Mouse (Mus musculus) bone marrow, adult 2 months (tissue): ENCODE data around the gene Cyp26c1. TPM values are rescaled to one million over a fixed set of nuclear protein-coding genes. Genes with fewer than 3 reads are reported as not detected.

Experiments
- H3K27ac ChIP-seq: fragments of 200-500 bp; 2 replicates; pipeline ENCODE4 v1.5.1; 2012; ENCODE audit warnings: low read depth, mild to moderate bottlenecking, control low read depth, inconsistent platforms, low read length; ENCODE audit not compliant: control insufficient read depth, poor library complexity, insufficient read depth
- H3K4me1 ChIP-seq: fragments of 200-500 bp; 2 replicates; pipeline ENCODE4 v1.6.1; 2011; ENCODE audit warnings: low read length; ENCODE audit not compliant: control insufficient read depth, insufficient read depth
- H3K4me3 ChIP-seq: fragments of 200-500 bp; replicated peaks from 2 replicates; pipeline ENCODE3; 2011; ENCODE audit warnings: mild to moderate bottlenecking, low read depth, low read length, control low read depth; ENCODE audit not compliant: control insufficient read depth
- CTCF ChIP-seq: fragments of 200-500 bp; IDR thresholded peaks from 2 replicates; pipeline ENCODE4 v1.5.1; 2011; ENCODE audit warnings: low read length, control low read depth; ENCODE audit not compliant: control insufficient read depth, insufficient read depth
- POLR2A ChIP-seq: fragments of 200-500 bp; IDR thresholded peaks from 2 replicates; pipeline ENCODE4 v1.6.1; 2011; ENCODE audit warnings: low read depth, mild to moderate bottlenecking, control low read depth, low read length, borderline replicate concordance; ENCODE audit not compliant: control insufficient read depth
- WGBS: fragments of 180-500 bp; shearing (Covaris S2); methylation state at CpG from one replicate; pipeline ENCODE4 v1.1.7; 2018; 5-methylcytosine and 5-hydroxymethylcytosine counted together
- polyA plus RNA-seq: library from polyadenylated mRNA; stranded (reverse); fragments of >200 nt; gene quantifications from 2 replicates; pipeline ENCODE4 v1.2.4, GENCODE M21; 2011; ENCODE audit warnings: low replicate concordance; ENCODE audit not compliant: missing spikeins, insufficient read depth, insufficient read length

Gene Cyp26c1
- polyA plus RNA-seq, 1 experiment, result not detected

GRCm38 (mm10) chr19:37669486-37669885 lies 15.9 kb upstream of the Cyp26c1 start:
- WGBS, result 88% methylated on average over 5 of the region's 5 CpGs
- Histone ChIP-seq H3K27ac (no peak overlapping the region), H3K4me1 (peaks cover 1% of the 10 kb centered on the region; the same call in 1 of the 2 replicates), H3K4me3 (no peak overlapping the region)
- no peak for TF ChIP-seq POLR2A
- TF ChIP-seq CTCF, result no peak

GRCm38 (mm10) chr19:37673393-37673792 lies 12.0 kb upstream of the Cyp26c1 start:
- no peak for TF ChIP-seq CTCF
- no peak overlapping the region for H3K4me3 ChIP-seq
- 49% methylated on average over 12 of the region's 12 CpGs for WGBS

DNA sequence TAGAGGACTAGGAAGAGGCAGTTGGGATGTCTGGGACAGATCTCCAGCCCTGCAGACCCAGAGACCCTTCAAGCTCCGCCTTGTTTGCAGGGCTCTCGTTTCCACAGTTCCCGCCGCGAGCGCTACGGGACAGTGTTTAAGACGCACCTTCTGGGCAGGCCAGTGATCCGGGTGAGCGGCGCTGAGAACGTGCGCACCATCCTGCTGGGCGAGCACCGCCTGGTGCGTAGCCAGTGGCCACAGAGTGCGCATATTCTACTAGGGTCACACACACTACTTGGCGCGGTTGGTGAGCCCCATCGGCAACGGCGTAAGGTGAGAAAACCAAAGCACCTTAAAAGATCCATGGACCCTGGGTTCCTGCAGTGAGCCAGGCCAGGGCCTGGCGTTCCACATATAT lies 966 bp downstream of the Cyp26c1 start:
- no peak overlapping the region for H3K4me3 ChIP-seq
- no peak overlapping the region for H3K27ac ChIP-seq
- TF ChIP-seq POLR2A (no peak), CTCF (no peak)
- H3K4me1 ChIP-seq, result no peaks in the 10 kb centered on the region
- 91% methylated on average over 23 of the region's 23 CpGs for WGBS

More at GRCm38 (mm10) chr19:37673393-37673792, 12.0 kb upstream of the Cyp26c1 start:
- Histone ChIP-seq H3K27ac (no peak overlapping the region), H3K4me1 (no peaks in the 10 kb centered on the region; the same call in 1 of the 2 replicates)

DNA sequence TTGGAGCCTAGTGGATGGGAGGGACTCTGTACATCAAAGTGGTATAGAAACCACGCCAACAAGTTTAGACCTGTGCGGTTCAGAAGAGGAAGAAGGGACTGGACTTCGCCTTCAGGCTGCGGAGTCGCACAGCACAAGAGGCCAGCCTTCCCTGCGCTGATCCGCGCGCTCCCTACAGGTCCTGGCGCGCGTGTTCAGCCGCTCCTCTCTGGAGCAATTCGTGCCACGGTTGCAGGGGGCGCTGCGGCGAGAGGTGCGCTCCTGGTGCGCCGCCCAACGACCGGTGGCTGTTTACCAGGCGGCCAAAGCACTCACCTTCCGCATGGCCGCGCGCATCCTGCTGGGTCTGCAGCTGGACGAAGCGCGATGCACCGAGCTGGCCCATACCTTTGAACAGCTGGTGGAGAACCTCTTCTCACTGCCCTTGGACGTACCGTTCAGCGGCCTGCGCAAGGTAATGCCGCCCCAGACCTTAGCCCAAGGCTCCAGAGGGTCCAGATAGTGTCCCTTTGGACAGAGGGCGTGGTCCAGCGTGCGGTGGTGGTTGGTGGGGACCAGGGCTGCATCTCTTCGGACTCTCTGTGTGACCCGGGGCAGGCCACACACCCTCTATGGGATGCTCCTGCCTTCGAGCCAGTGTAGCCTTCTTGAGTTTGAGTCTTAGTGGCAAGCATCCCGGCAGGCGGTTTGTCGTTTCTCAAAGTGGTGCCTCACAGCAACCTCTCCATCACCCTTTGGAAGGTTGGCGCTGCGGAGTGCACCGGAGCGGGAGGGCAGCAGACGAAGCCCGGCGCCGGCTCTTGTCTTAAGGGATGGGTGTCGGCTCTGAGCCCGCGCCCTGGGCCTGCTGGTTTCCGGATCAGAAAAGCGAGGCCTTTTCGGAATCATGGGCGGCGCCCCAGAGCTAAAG lies 1.8 kb downstream of the Cyp26c1 start:
- Histone ChIP-seq H3K27ac (no peak overlapping the region), H3K4me1 (no peaks in the 10 kb centered on the region; the same call in 1 of the 2 replicates), H3K4me3 (no peak overlapping the region)
- 87% methylated on average over 62 of the region's 62 CpGs for WGBS
- TF ChIP-seq CTCF (no peak), POLR2A (no peak)

- H3K4me1 ChIP-seq, result no peaks in the 10 kb centered on the region; the same call in 1 of the 2 replicates
- whole genome bisulfite sequencing, result 67% methylated on average over 5 of the region's 5 CpGs
- no peak overlapping the region for H3K27ac ChIP-seq
- H3K4me3 ChIP-seq, result no peak overlapping the region
- TF ChIP-seq POLR2A (no peak), CTCF (no peak)
Observed at GRCm38 (mm10) chr19:37689478-37689877, 4.1 kb downstream of the Cyp26c1 start.

DNA sequence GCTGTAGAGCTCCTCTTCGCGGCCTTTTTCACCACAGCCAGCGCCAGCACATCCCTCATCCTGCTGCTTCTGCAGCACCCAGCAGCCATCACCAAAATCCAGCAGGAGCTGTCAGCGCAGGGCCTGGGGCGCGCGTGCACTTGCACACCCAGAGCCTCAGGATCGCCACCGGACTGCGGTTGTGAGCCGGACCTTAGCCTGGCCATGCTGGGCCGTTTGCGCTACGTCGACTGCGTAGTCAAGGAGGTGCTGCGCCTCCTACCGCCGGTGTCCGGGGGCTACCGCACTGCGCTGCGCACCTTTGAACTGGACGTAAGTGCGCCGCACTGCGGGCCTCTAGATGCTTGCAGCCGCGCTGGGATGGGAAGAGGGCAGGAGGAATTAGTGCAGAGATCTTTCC lies 5.3 kb downstream of the Cyp26c1 start:
- Histone ChIP-seq H3K27ac (no peak overlapping the region), H3K4me1 (no peaks in the 10 kb centered on the region; the same call in 1 of the 2 replicates), H3K4me3 (no peak overlapping the region)
- WGBS, result 78% methylated on average over 29 of the region's 29 CpGs
- TF ChIP-seq CTCF, result no peak
- no peak for TF ChIP-seq POLR2A

GRCm38 (mm10) chr19:37692879-37693278 lies 7.5 kb downstream of the Cyp26c1 start:
- peak overlapping the region; percentile 29 for H3K4me3 ChIP-seq
- H3K27ac ChIP-seq, result no peak overlapping the region; the same call in 1 of the 2 replicates
- TF ChIP-seq POLR2A (no peak), CTCF (no peak)
- WGBS, result under 1% methylated on average over 40 of the region's 40 CpGs
- no peaks in the 10 kb centered on the region; the same call in 1 of the 2 replicates for H3K4me1 ChIP-seq

DNA sequence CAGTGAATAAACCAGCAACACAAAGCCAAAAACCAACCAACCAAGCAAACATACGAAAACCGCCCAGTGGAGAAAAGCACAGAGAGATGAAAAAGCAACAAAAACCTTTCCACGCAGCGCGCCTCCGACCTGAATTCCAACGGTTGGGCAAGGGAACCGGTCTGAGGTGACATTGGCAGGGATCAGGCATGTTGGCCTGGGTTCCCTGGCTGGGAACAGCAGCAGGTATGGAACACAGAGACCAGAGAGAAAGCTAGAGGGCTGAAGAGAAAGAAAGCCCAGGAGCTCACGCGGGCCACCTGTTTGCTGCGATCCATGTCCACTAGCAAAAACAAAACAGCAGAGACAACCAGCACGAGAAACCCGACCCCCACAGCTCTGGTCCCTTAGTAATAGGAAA lies 9.8 kb downstream of the Cyp26c1 start:
- no peak for TF ChIP-seq POLR2A
- TF ChIP-seq CTCF, result no peak
- H3K4me3 ChIP-seq, result no peak overlapping the region
- 83% methylated on average over 13 of the region's 13 CpGs for WGBS
- no peaks in the 10 kb centered on the region; the same call in none of the 2 replicates for H3K4me1 ChIP-seq
- no peak overlapping the region for H3K27ac ChIP-seq
